Mouse (Mus musculus) E14TG2a.4 (cell line): ENCODE measurements around the gene Wfdc1.

ENCODE experiments used
- CTCF ChIP-seq: conservative IDR thresholded peaks from 2 replicates; pipeline ENCODE4 v1.5.1; 2014; ENCODE audit warnings: low read length
- NANOG ChIP-seq: IDR thresholded peaks from 2 replicates; pipeline ENCODE4 v1.6.1; 2014; ENCODE audit warnings: borderline replicate concordance, low read length, mixed read lengths

GRCm38 (mm10) chr8:119620116-119620840 lies 45.9 kb upstream of the Wfdc1 start:
- TF ChIP-seq CTCF (no peak), NANOG (no peak)
